Mouse (Mus musculus) CH12.LX (cell line): ENCODE measurements around the gene Acadvl. TPM values are rescaled to one million over a fixed set of nuclear protein-coding genes. Genes with fewer than 3 reads are reported as not detected.

Experiments
- DNase-seq: peaks from one replicate; pipeline ENCODE4 v3.0.0-alpha.2; 2013; ENCODE audit errors: extremely low read depth
- H3K27ac ChIP-seq: 2 replicates; pipeline ENCODE4 v1.5.1; 2012; ENCODE audit warnings: low read depth, mild to moderate bottlenecking, control low read depth, moderate library complexity; ENCODE audit not compliant: insufficient read depth
- H3K27me3 ChIP-seq: replicated peaks from 2 replicates; pipeline ENCODE3; 2012; ENCODE audit warnings: inconsistent platforms
- H3K36me3 ChIP-seq, 2 experiments: replicated peaks in 1 of 2; 2 replicates each; pipeline versions ENCODE3 to v1.6.1; 2012; ENCODE audit warnings: inconsistent platforms in 1 of 2, low read length in 1 of 2, mild to moderate bottlenecking in 1 of 2, mixed read lengths in 1 of 2, moderate library complexity in 1 of 2; ENCODE audit not compliant: control insufficient read depth in 1 of 2, insufficient read depth in 1 of 2
- H3K4me1 ChIP-seq, 2 experiments: 2 replicates each; pipeline ENCODE4 v1.6.1; 2012; ENCODE audit warnings: inconsistent platforms in 1 of 2, moderate library complexity in 1 of 2; ENCODE audit not compliant: insufficient read depth in 2 of 2, control insufficient read depth in 1 of 2
- H3K4me2 ChIP-seq: 2 replicates; pipeline ENCODE4 v1.6.1; 2012; ENCODE audit warnings: low read depth, mild to moderate bottlenecking, control low read depth; ENCODE audit not compliant: poor library complexity, insufficient read depth, severe bottlenecking
- H3K4me3 ChIP-seq, 3 experiments: fragments of 150-350 bp in 1 of 3; sonication (generic) in 1 of 3; replicated peaks in 1 of 3; 2 replicates each; pipeline versions ENCODE3 to v1.5.1; 2011 to 2012; ENCODE audit warnings: low read depth in 2 of 3, low read length in 2 of 3, mild to moderate bottlenecking in 2 of 3, moderate library complexity in 2 of 3, control low read depth in 1 of 3, improper control_type of control experiment in 1 of 3, inconsistent platforms in 1 of 3, mixed read lengths in 1 of 3; ENCODE audit not compliant: poor library complexity in 1 of 3
- H3K79me2 ChIP-seq: replicated peaks from 2 replicates; pipeline ENCODE4 v1.6.1; 2012; ENCODE audit warnings: mild to moderate bottlenecking, moderate library complexity; ENCODE audit not compliant: control insufficient read depth, poor library complexity, insufficient read depth, severe bottlenecking; ENCODE audit errors: extremely low read depth
- H3K9ac ChIP-seq: 2 replicates; pipeline ENCODE4 v1.6.1; 2012; ENCODE audit warnings: low read depth, mild to moderate bottlenecking, control low read depth, moderate library complexity; ENCODE audit not compliant: insufficient read depth
- H3K9me3 ChIP-seq: replicated peaks from 2 replicates; pipeline ENCODE3; 2012; ENCODE audit warnings: low read length, inconsistent platforms, mixed read lengths
- BHLHE40 ChIP-seq: IDR thresholded peaks from 2 replicates; pipeline ENCODE4 v1.6.1; 2011; ENCODE audit warnings: mild to moderate bottlenecking, low read depth, low read length, improper control_type of control experiment
- CHD1 ChIP-seq: IDR thresholded peaks from 2 replicates; pipeline ENCODE4 v1.6.1; 2012; ENCODE audit warnings: low read depth, low read length, improper control_type of control experiment, inconsistent platforms
- CHD2 ChIP-seq: IDR thresholded peaks from 2 replicates; pipeline ENCODE4 v1.6.1; 2011; ENCODE audit warnings: low read length, improper control_type of control experiment
- CTCF ChIP-seq, 2 experiments: IDR thresholded peaks in 1 of 2; conservative IDR thresholded peaks in 1 of 2; 2 replicates each; pipeline ENCODE4 v1.5.1; 2011 to 2012; ENCODE audit warnings: low read depth in 2 of 2, low read length in 2 of 2, improper control_type of control experiment in 1 of 2, inconsistent platforms in 1 of 2, mild to moderate bottlenecking in 1 of 2, moderate library complexity in 1 of 2
- E2F4 ChIP-seq: IDR thresholded peaks from 2 replicates; pipeline ENCODE4 v1.6.1; 2011; ENCODE audit warnings: low read depth, low read length, improper control_type of control experiment; ENCODE audit not compliant: insufficient replicate concordance
- ELF1 ChIP-seq: IDR thresholded peaks from 2 replicates; pipeline ENCODE4 v1.6.1; 2014; ENCODE audit warnings: low read depth, mild to moderate bottlenecking, inconsistent platforms, low read length, improper control_type of control experiment
- EP300 ChIP-seq: IDR thresholded peaks from 2 replicates; pipeline ENCODE4 v1.6.1; 2011; ENCODE audit warnings: low read length, improper control_type of control experiment
- ETS1 ChIP-seq: conservative IDR thresholded peaks from 2 replicates; pipeline ENCODE4 v1.6.1; 2012; ENCODE audit warnings: low read depth, mild to moderate bottlenecking, inconsistent platforms, low read length, improper control_type of control experiment, moderate library complexity
- GABPA ChIP-seq: IDR thresholded peaks from 2 replicates; pipeline ENCODE4 v1.6.1; 2012; ENCODE audit warnings: low read depth, low read length, improper control_type of control experiment, inconsistent platforms; ENCODE audit not compliant: insufficient replicate concordance
- HCFC1 ChIP-seq: IDR thresholded peaks from 2 replicates; pipeline ENCODE4 v1.6.1; 2012; ENCODE audit warnings: low read depth, mild to moderate bottlenecking, inconsistent platforms, low read length, improper control_type of control experiment
- IRF4 ChIP-seq: IDR thresholded peaks from 2 replicates; pipeline ENCODE4 v1.6.1; 2014; ENCODE audit warnings: low read depth, mild to moderate bottlenecking, inconsistent platforms, low read length, improper control_type of control experiment
- JUN ChIP-seq: IDR thresholded peaks from 2 replicates; pipeline ENCODE4 v1.6.1; 2011; ENCODE audit warnings: low read depth, mild to moderate bottlenecking, low read length, improper control_type of control experiment, moderate library complexity; ENCODE audit not compliant: insufficient read depth
- JUND ChIP-seq: conservative IDR thresholded peaks from 2 replicates; pipeline ENCODE4 v1.6.1; 2011; ENCODE audit warnings: low read depth, low read length, improper control_type of control experiment
- KAT2A ChIP-seq: IDR thresholded peaks from 2 replicates; pipeline ENCODE4 v1.6.1; 2012; ENCODE audit warnings: low read length, improper control_type of control experiment, inconsistent platforms; ENCODE audit not compliant: insufficient replicate concordance
- MAFK ChIP-seq: IDR thresholded peaks from 2 replicates; pipeline ENCODE4 v1.6.1; 2011; ENCODE audit warnings: low read length, improper control_type of control experiment; ENCODE audit not compliant: insufficient replicate concordance
- MAX ChIP-seq: IDR thresholded peaks from 2 replicates; pipeline ENCODE4 v1.6.1; 2011; ENCODE audit warnings: low read length, improper control_type of control experiment
- MAZ ChIP-seq: IDR thresholded peaks from 2 replicates; pipeline ENCODE4 v1.6.1; 2012; ENCODE audit warnings: low read depth, mild to moderate bottlenecking, inconsistent platforms, low read length, improper control_type of control experiment, moderate library complexity
- MEF2A ChIP-seq: IDR thresholded peaks from 2 replicates; pipeline ENCODE4 v1.6.1; 2014; ENCODE audit warnings: low read depth, mild to moderate bottlenecking, inconsistent platforms, low read length, improper control_type of control experiment, borderline replicate concordance
- MXI1 ChIP-seq: IDR thresholded peaks from 2 replicates; pipeline ENCODE4 v1.6.1; 2011; ENCODE audit warnings: mild to moderate bottlenecking, low read depth, low read length, improper control_type of control experiment
- MYC ChIP-seq: IDR thresholded peaks from 2 replicates; pipeline ENCODE4 v1.6.1; 2011; ENCODE audit warnings: low read depth, mild to moderate bottlenecking, improper control_type of control experiment, low read length
- NELFE ChIP-seq: IDR thresholded peaks from 2 replicates; pipeline ENCODE4 v1.6.1; 2011; ENCODE audit warnings: low read depth, low read length, improper control_type of control experiment
- NRF1 ChIP-seq: IDR thresholded peaks from 2 replicates; pipeline ENCODE4 v1.6.1; 2014; ENCODE audit warnings: low read depth, mild to moderate bottlenecking, inconsistent platforms, low read length, improper control_type of control experiment, moderate library complexity
- PAX5 ChIP-seq: IDR thresholded peaks from 2 replicates; pipeline ENCODE4 v1.6.1; 2012; ENCODE audit warnings: low read length, inconsistent platforms, mixed read lengths
- POLR2A ChIP-seq: IDR thresholded peaks from 2 replicates; pipeline ENCODE4 v1.6.1; 2011; ENCODE audit warnings: low read depth, mild to moderate bottlenecking, improper control_type of control experiment, low read length
- POLR2AphosphoS2 ChIP-seq: IDR thresholded peaks from 2 replicates; pipeline ENCODE4 v1.6.1; 2011; ENCODE audit warnings: low read depth, low read length, improper control_type of control experiment
- RAD21 ChIP-seq: IDR thresholded peaks from 2 replicates; pipeline ENCODE4 v1.6.1; 2011; ENCODE audit warnings: low read depth, mild to moderate bottlenecking, low read length, improper control_type of control experiment, moderate library complexity
- RCOR1 ChIP-seq: conservative IDR thresholded peaks from 2 replicates; pipeline ENCODE4 v1.6.1; 2012; ENCODE audit warnings: low read depth, mild to moderate bottlenecking, inconsistent platforms, low read length, improper control_type of control experiment
- SIN3A ChIP-seq: IDR thresholded peaks from 2 replicates; pipeline ENCODE4 v1.6.1; 2012; ENCODE audit warnings: low read length, improper control_type of control experiment, inconsistent platforms
- SMC3 ChIP-seq: IDR thresholded peaks from 2 replicates; pipeline ENCODE4 v1.6.1; 2011; ENCODE audit warnings: low read depth, low read length, improper control_type of control experiment
- TBP ChIP-seq: conservative IDR thresholded peaks from 2 replicates; pipeline ENCODE4 v1.6.1; 2011; ENCODE audit warnings: low read depth, low read length, improper control_type of control experiment
- TCF12 ChIP-seq: IDR thresholded peaks from 2 replicates; pipeline ENCODE4 v1.6.1; 2014; ENCODE audit warnings: low read depth, mild to moderate bottlenecking, inconsistent platforms, low read length, improper control_type of control experiment
- UBTF ChIP-seq: IDR thresholded peaks from 2 replicates; pipeline ENCODE4 v1.6.1; 2012; ENCODE audit warnings: low read depth, mild to moderate bottlenecking, inconsistent platforms, low read length, improper control_type of control experiment, moderate library complexity
- USF1 ChIP-seq: IDR thresholded peaks from 2 replicates; pipeline ENCODE4 v1.6.1; 2014; ENCODE audit warnings: low read depth, mild to moderate bottlenecking, inconsistent platforms, low read length, improper control_type of control experiment
- USF2 ChIP-seq: conservative IDR thresholded peaks from 2 replicates; pipeline ENCODE4 v1.6.1; 2011; ENCODE audit warnings: low read depth, low read length, improper control_type of control experiment
- ZC3H11A ChIP-seq: IDR thresholded peaks from 2 replicates; pipeline ENCODE4 v1.6.1; 2012; ENCODE audit warnings: low read depth, mild to moderate bottlenecking, inconsistent platforms, low read length, improper control_type of control experiment
- ZKSCAN1 ChIP-seq: IDR thresholded peaks from 2 replicates; pipeline ENCODE4 v1.6.1; 2012; ENCODE audit warnings: low read depth, inconsistent platforms, low read length, improper control_type of control experiment, borderline replicate concordance
- ZMIZ1 ChIP-seq: IDR thresholded peaks from 2 replicates; pipeline ENCODE4 v1.6.1; 2012; ENCODE audit warnings: low read depth, mild to moderate bottlenecking, inconsistent platforms, low read length, improper control_type of control experiment
- ZNF384 ChIP-seq: IDR thresholded peaks from 2 replicates; pipeline ENCODE4 v1.6.1; 2012; ENCODE audit warnings: low read depth, low read length, improper control_type of control experiment, inconsistent platforms
- dilution Hi-C: fragments of 300-500 bp; cut with MboI; formaldehyde crosslinking; loops from 2 replicates; pipeline ENCODE4 v1.14.3; 2020; ENCODE audit warnings: low sequenced_read_pairs; ENCODE audit not compliant: extremely low pct_unique_long_range_greater_than_20kb, extremely low pct_ligation_motif_present
- in situ Hi-C: fragments of 300-500 bp; cut with MboI; formaldehyde crosslinking; loops from 3 replicates; pipeline ENCODE4 v1.14.3; 2019; ENCODE audit warnings: low sequenced_read_pairs, low pct_ligation_motif_present, low pct_unique_long_range_greater_than_20kb, mixed read lengths
- polyA plus RNA-seq: library from polyadenylated mRNA; unstranded; fragments of >175 nt; gene quantifications from 2 replicates; pipeline ENCODE4 v1.2.1, GENCODE M21; 2012; ENCODE audit warnings: low read depth; ENCODE audit not compliant: insufficient read length
- total RNA-seq, 2 experiments: library from RNA; depleted of rRNA; stranded (reverse); fragments of 300-350 nt in 1 of 2; fragments of >200 nt in 1 of 2; gene quantifications; 2 replicates each; pipeline ENCODE4 v1.2.3; 2012 to 2014

Acadvl gene
- total and polyA plus RNA-seq, 3 experiments, result 76.9 to 148 (median 81.8) TPM

GRCm38 (mm10) chr11:69990850-69991691 lies 24.1 kb downstream of the Acadvl start, which contains the start of gene Gabarap:
Gene Gabarap (plus strand): TSS chr11:69991143.
- Histone ChIP-seq H3K9me3 (no peaks in the 10 kb centered on the region), H3K27ac (peak within 1 kb of the TSS; percentile 80), H3K4me3 (peak within 1 kb of the TSS; percentile 76 to 93 (median 77)), H3K27me3 (no peaks in the 10 kb centered on the region), H3K9ac (peak within 1 kb of the TSS; percentile 83), H3K79me2 (peaks cover 29% of the 10 kb centered on the region), H3K4me2 (peak within 1 kb of the TSS; percentile 68), H3K4me1 (peaks cover 8 to 28% of the 10 kb centered on the region in 2 experiments; a peak in 3 of 4 replicates), H3K36me3 (peaks cover 51 to 62% of the 10 kb centered on the region in 2 experiments)
- in situ Hi-C loops (no loop called here), dilution Hi-C loops (no loop called here)
- TF ChIP-seq CTCF (conservative IDR thresholded peaks at IDR 0.05 in 1 of 2, IDR thresholded peaks at IDR 0.05 in 1 of 2; ENCODE audit: low read depth in 2 of 2, low read length in 2 of 2) (no peak), SIN3A (peak; percentile 100), TBP (peak; percentile 74), NRF1 (no peak), TCF12 (peak; percentile 62; the same call in 1 of the 2 replicates), KAT2A (peak; percentile 98), EP300 (no peak), RCOR1 (0 out of 2 replicates have a peak, but pooled peaks have one; percentile 31), RAD21 (no peak), USF1 (peak; percentile 98), ZMIZ1 (no peak; the same call in 1 of the 2 replicates), ZKSCAN1 (no peak; the same call in 1 of the 2 replicates), HCFC1 (peak; percentile 82), NELFE (peak; percentile 36), UBTF (no peak), PAX5 (no peak), BHLHE40 (peak; percentile 98), SMC3 (no peak), POLR2AphosphoS2 (peak; percentile 86), E2F4 (no peak; the same call in 1 of the 2 replicates), GABPA (no peak), MAFK (no peak), POLR2A (peak; percentile 70), ZNF384 (no peak), ETS1 (peak; percentile 43; the same call in 1 of the 2 replicates), ELF1 (peak; percentile 81), JUND (no peak), MAX (peak; percentile 99), CHD2 (peak; percentile 81; the same call in 1 of the 2 replicates), IRF4 (peak; percentile 84), USF2 (peak; percentile 99), MXI1 (peak; percentile 94), MEF2A (peak; percentile 56; the same call in 1 of the 2 replicates), MYC (peak; percentile 96), CHD1 (no peak), ZC3H11A (no peak), JUN (no peak), MAZ (peak; percentile 79; the same call in 1 of the 2 replicates)
- peak; percentile 99 for DNase-seq
